Mouse (Mus musculus) limb, embryonic 15.5 days (tissue): ENCODE measurements around the gene Cacna2d2. TPM values are rescaled to one million over a fixed set of nuclear protein-coding genes. Genes with fewer than 3 reads are reported as not detected.

Experiments
- ATAC-seq: fragments of 200-750 bp; cut with Nextera tagmentation; 2 replicates; pipeline ENCODE4 v1.8.0; 2017; ENCODE audit warnings: low read depth, moderate TSS enrichment; ENCODE audit not compliant: insufficient number of reproducible peaks, low FRiP score, low TSS enrichment
- H3K27ac ChIP-seq: fragments of 300-500 bp; sonication (generic); 2 replicates; pipeline ENCODE4 v1.5.1; 2015; ENCODE audit warnings: moderate library complexity, mild to moderate bottlenecking, inconsistent platforms
- H3K27me3 ChIP-seq: fragments of 300-500 bp; sonication (generic); 2 replicates; pipeline ENCODE4 v1.6.1; 2015; ENCODE audit warnings: inconsistent platforms
- H3K36me3 ChIP-seq: fragments of 300-500 bp; sonication (generic); 2 replicates; pipeline ENCODE4 v1.6.1; 2015; ENCODE audit warnings: inconsistent platforms
- H3K4me1 ChIP-seq: fragments of 300-500 bp; sonication (generic); 2 replicates; pipeline ENCODE4 v1.6.1; 2015; ENCODE audit warnings: inconsistent platforms
- H3K4me2 ChIP-seq: fragments of 300-500 bp; sonication (generic); 2 replicates; pipeline ENCODE4 v1.6.1; 2015; ENCODE audit warnings: mild to moderate bottlenecking, inconsistent platforms
- H3K4me3 ChIP-seq: fragments of 300-500 bp; sonication (generic); 2 replicates; pipeline ENCODE4 v1.5.1; 2015; ENCODE audit warnings: mild to moderate bottlenecking, inconsistent platforms
- H3K9ac ChIP-seq: fragments of 300-500 bp; sonication (generic); 2 replicates; pipeline ENCODE4 v1.6.1; 2015; ENCODE audit warnings: inconsistent platforms
- H3K9me3 ChIP-seq: fragments of 300-500 bp; sonication (generic); 2 replicates; pipeline ENCODE4 v1.6.1; 2016; ENCODE audit warnings: inconsistent platforms
- WGBS: fragments of 180-500 bp; shearing (Covaris S2); methylation state at CpG from one replicate; pipeline ENCODE4 v1.1.7; 2015; 5-methylcytosine and 5-hydroxymethylcytosine counted together
- polyA plus RNA-seq: library from polyadenylated mRNA; unstranded; fragments of >200 nt; fragmentation: Nextera tagmentation; extraction: Ambion mirVana; gene quantifications from 2 replicates; pipeline ENCODE4 v1.2.1, GENCODE M21; 2015

Gene Cacna2d2
- polyA plus RNA-seq, 1 experiment from 2014 or later, result 0.37 TPM

GRCm38 (mm10) chr9:107510384-107511100 lies 111.1 kb downstream of the Cacna2d2 start:
- H3K4me3 ChIP-seq, result no peak overlapping the region
- H3K4me1 ChIP-seq, result peaks cover 26% of the 10 kb centered on the region
- H3K36me3 ChIP-seq, result no peaks in the 10 kb centered on the region
- H3K27me3 ChIP-seq, result peaks cover 14% of the 10 kb centered on the region
- 69% methylated on average over 14 of the region's 14 CpGs for WGBS
- H3K27ac ChIP-seq, result no peak overlapping the region
- H3K9ac ChIP-seq, result no peak overlapping the region
- H3K4me2 ChIP-seq, result no peak overlapping the region
- no peak for ATAC-seq
- no peaks in the 10 kb centered on the region for H3K9me3 ChIP-seq

GRCm38 (mm10) chr9:107511436-107511835 lies 112.0 kb downstream of the Cacna2d2 start:
- Histone ChIP-seq H3K27me3 (peaks cover 10% of the 10 kb centered on the region), H3K4me3 (no peak overlapping the region), H3K27ac (no peak overlapping the region), H3K9me3 (no peaks in the 10 kb centered on the region), H3K9ac (no peak overlapping the region), H3K4me2 (no peak overlapping the region), H3K36me3 (no peaks in the 10 kb centered on the region), H3K4me1 (peaks cover 26% of the 10 kb centered on the region)
- 49% methylated on average over 8 of the region's 8 CpGs for WGBS
- ATAC-seq, result no peak

GRCm38 (mm10) chr9:107512326-107512725 lies 112.9 kb downstream of the Cacna2d2 start:
- Histone ChIP-seq H3K27ac (no peak overlapping the region), H3K36me3 (no peaks in the 10 kb centered on the region), H3K9ac (no peak overlapping the region), H3K4me1 (peaks cover 26% of the 10 kb centered on the region), H3K27me3 (peaks cover 10% of the 10 kb centered on the region), H3K9me3 (no peaks in the 10 kb centered on the region), H3K4me3 (no peak overlapping the region), H3K4me2 (no peak overlapping the region)
- WGBS, result 80% methylated on average over 16 of the region's 16 CpGs
- no peak for ATAC-seq

DNA sequence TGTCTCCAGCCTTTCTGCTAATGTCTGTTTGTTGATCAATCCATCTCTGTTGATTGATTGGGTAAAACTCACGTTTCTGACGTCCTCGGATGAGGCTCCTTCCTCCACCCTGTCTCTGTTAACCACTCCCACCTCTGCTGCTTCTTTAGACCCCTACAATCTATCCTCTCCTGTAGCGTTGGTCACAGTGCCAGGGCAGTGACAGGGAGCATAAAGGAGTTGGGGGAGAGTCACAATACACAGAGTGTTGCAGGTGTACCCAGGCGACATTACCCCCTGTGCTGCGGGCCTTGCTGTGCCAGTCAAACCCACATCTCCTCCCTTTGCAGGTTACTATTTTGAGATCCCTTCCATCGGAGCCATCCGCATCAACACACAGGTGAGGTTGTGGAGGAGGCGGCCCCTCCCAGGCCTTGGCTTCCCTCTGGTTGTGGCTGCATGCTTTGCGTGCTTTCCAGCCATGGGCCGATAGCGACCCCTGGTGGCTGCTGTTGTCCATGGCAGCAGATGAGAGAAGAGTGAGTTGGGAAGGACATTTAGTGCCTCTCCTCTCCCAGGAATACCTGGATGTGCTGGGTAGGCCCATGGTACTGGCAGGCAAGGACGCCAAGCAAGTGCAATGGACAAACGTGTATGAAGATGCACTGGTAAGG lies 115.0 kb downstream of the Cacna2d2 start:
- no peak overlapping the region for H3K4me2 ChIP-seq
- H3K9ac ChIP-seq, result no peak overlapping the region
- H3K9me3 ChIP-seq, result no peaks in the 10 kb centered on the region
- 19% methylated on average over 14 of the region's 14 CpGs for WGBS
- 0 out of 2 replicates have a peak, but pooled peaks cover 10% of the 10 kb centered on the region for H3K4me1 ChIP-seq
- no peak overlapping the region for H3K27ac ChIP-seq
- H3K36me3 ChIP-seq, result no peaks in the 10 kb centered on the region
- ATAC-seq, result peak; percentile 13; the same call in 1 of the 2 replicates
- H3K4me3 ChIP-seq, result no peak overlapping the region
- peaks cover 12% of the 10 kb centered on the region for H3K27me3 ChIP-seq

GRCm38 (mm10) chr9:107520331-107520730 lies 120.9 kb downstream of the Cacna2d2 start:
- Histone ChIP-seq H3K4me3 (no peak overlapping the region), H3K4me2 (no peak overlapping the region), H3K36me3 (no peaks in the 10 kb centered on the region), H3K27me3 (peaks cover 13% of the 10 kb centered on the region), H3K9me3 (no peaks in the 10 kb centered on the region), H3K27ac (no peak overlapping the region), H3K4me1 (peaks cover 16% of the 10 kb centered on the region), H3K9ac (no peak overlapping the region)
- WGBS, result 65% methylated on average over 6 of the region's 6 CpGs
- no peak for ATAC-seq

- no peak overlapping the region for H3K4me2 ChIP-seq
- no peak overlapping the region for H3K27ac ChIP-seq
- no peaks in the 10 kb centered on the region for H3K9me3 ChIP-seq
- no peaks in the 10 kb centered on the region for H3K36me3 ChIP-seq
- H3K4me3 ChIP-seq, result no peak overlapping the region
- no peak overlapping the region for H3K9ac ChIP-seq
- peaks cover 22% of the 10 kb centered on the region for H3K27me3 ChIP-seq
- 37% methylated on average over 5 of the region's 5 CpGs for WGBS
- H3K4me1 ChIP-seq, result peaks cover 16% of the 10 kb centered on the region
- ATAC-seq, result no peak
Measured at GRCm38 (mm10) chr9:107521190-107521589, 121.8 kb downstream of the Cacna2d2 start.

- Histone ChIP-seq H3K27me3 (peaks cover 28% of the 10 kb centered on the region), H3K9ac (no peak overlapping the region), H3K36me3 (no peaks in the 10 kb centered on the region), H3K4me3 (no peak overlapping the region), H3K4me2 (peak overlapping the region; percentile 34), H3K9me3 (no peaks in the 10 kb centered on the region), H3K27ac (no peak overlapping the region), H3K4me1 (peaks cover 23% of the 10 kb centered on the region)
- ATAC-seq, result no peak
- 20% methylated on average over 25 of the region's 25 CpGs for WGBS
Measured at GRCm38 (mm10) chr9:107521711-107522399, 122.4 kb downstream of the Cacna2d2 start.

DNA sequence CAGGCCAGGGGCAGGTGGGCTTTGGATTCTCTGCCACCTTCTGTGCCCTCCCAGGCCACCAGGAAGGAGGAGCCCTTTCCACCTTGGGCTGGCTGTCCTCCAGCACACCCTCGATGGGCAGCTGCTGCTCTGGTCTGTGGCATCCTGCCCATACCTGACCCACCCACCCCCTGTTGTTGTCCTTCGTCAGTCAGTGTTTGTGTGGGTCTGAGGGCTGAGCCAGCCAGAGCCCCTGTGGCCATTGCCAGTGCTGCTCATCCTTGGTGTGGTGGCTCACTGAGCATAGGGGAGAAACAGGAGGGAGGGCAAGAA lies 122.9 kb downstream of the Cacna2d2 start:
- no peaks in the 10 kb centered on the region for H3K36me3 ChIP-seq
- 30% methylated on average over 2 of the region's 2 CpGs for WGBS
- no peak overlapping the region for H3K4me3 ChIP-seq
- no peak for ATAC-seq
- H3K27ac ChIP-seq, result no peak overlapping the region
- H3K4me2 ChIP-seq, result peak overlapping the region; percentile 34; the same call in 1 of the 2 replicates
- peaks cover 28% of the 10 kb centered on the region for H3K4me1 ChIP-seq
- H3K9me3 ChIP-seq, result no peaks in the 10 kb centered on the region
- H3K27me3 ChIP-seq, result peaks cover 33% of the 10 kb centered on the region
- no peak overlapping the region for H3K9ac ChIP-seq

DNA sequence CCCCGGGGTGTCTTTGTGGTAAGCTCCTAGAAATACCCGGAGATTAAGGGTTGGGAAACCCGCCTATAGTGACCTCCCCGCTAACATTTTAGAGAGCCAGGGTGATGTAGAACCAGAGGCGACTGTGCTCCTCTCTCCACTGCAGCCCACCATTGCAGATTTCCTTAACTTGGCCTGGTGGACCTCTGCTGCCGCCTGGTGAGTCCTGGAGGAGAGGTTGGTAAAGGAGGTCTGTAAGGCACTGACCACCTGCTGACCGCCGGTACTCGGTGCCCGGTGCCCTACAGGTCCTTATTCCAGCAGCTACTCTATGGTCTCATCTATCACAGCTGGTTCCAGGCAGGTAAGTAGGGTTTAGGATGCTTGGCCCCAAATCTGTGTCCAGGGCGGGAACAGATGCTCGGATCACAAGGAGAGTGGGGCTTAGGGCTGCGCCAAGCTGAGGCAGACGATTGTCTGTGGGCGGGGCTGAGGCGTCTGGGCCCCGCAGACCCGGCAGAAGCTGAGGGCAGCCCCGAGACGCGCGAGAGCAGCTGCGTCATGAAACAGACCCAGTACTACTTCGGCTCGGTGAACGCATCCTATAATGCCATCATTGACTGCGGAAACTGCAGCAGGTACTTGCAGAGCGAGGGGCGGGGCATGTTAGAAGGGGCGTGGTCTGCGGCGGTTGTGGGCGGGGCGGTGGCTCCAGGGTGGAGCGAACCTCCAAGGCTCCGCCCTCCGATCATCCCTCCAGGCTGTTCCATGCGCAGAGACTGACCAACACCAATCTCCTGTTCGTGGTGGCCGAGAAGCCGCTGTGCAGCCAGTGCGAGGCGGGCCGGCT lies 127.0 kb downstream of the Cacna2d2 start:
- 5% methylated on average over 44 of the region's 44 CpGs for WGBS
- H3K9ac ChIP-seq, result no peak overlapping the region
- H3K4me2 ChIP-seq, result peak overlapping the region; percentile 67
- H3K9me3 ChIP-seq, result no peaks in the 10 kb centered on the region
- peak overlapping the region; percentile 36 for H3K4me3 ChIP-seq
- peaks cover 43% of the 10 kb centered on the region for H3K27me3 ChIP-seq
- no peaks in the 10 kb centered on the region for H3K36me3 ChIP-seq
- H3K27ac ChIP-seq, result no peak overlapping the region
- H3K4me1 ChIP-seq, result peaks cover 24% of the 10 kb centered on the region
- 0 out of 2 replicates have a peak, but pooled peaks have one; percentile 16 for ATAC-seq

GRCm38 (mm10) chr9:107533791-107534407 lies 134.5 kb downstream of the Cacna2d2 start, which contains the start of gene Tmem115:
Gene Tmem115, plus strand, starts transcription at chr9:107533945.
- H3K27ac ChIP-seq, result peak within 1 kb of the TSS; percentile 93
- H3K36me3 ChIP-seq, result peaks cover 16% of the 10 kb centered on the region
- peak; percentile 98 for ATAC-seq

More at GRCm38 (mm10) chr9:107533791-107534407, 134.5 kb downstream of the Cacna2d2 start, which contains the start of gene Tmem115:
- H3K4me1 ChIP-seq, result peaks cover 29% of the 10 kb centered on the region
- WGBS, result 0% methylated on average over 47 of the region's 48 CpGs
- H3K9me3 ChIP-seq, result no peaks in the 10 kb centered on the region
- peak within 1 kb of the TSS; percentile 77 for H3K9ac ChIP-seq
- H3K27me3 ChIP-seq, result peaks cover 5% of the 10 kb centered on the region; the same call in 1 of the 2 replicates
- peak within 1 kb of the TSS; percentile 81 for H3K4me2 ChIP-seq
- H3K4me3 ChIP-seq, result peak within 1 kb of the TSS; percentile 81
